Mouse (Mus musculus) cerebellum, adult 2 months (tissue): ENCODE data around the gene Klhl29. TPM values are rescaled to one million over a fixed set of nuclear protein-coding genes. Genes with fewer than 3 reads are reported as not detected.

Experiments
- DNase-seq, 2 experiments: peaks; one replicate each; pipeline ENCODE4 v3.0.0; 2021
- H3K27ac ChIP-seq: fragments of 200-500 bp; 2 replicates; pipeline ENCODE4 v1.5.1; 2012; ENCODE audit warnings: low read length, control low read depth, inconsistent platforms; ENCODE audit not compliant: insufficient read depth
- H3K27me3 ChIP-seq: fragments of 200-500 bp; 2 replicates; pipeline ENCODE4 v1.6.1; 2012; ENCODE audit warnings: inconsistent platforms, mild to moderate bottlenecking, low read length, moderate library complexity; ENCODE audit not compliant: control insufficient read depth, insufficient read depth
- H3K4me1 ChIP-seq: fragments of 200-500 bp; 2 replicates; pipeline ENCODE4 v1.6.1; 2011; ENCODE audit warnings: low read length; ENCODE audit not compliant: control insufficient read depth, insufficient read depth
- H3K4me3 ChIP-seq: fragments of 200-500 bp; replicated peaks from 2 replicates; pipeline ENCODE3; 2011; ENCODE audit warnings: mild to moderate bottlenecking, low read depth, low read length, control low read depth; ENCODE audit not compliant: insufficient read depth
- CTCF ChIP-seq: fragments of 200-500 bp; IDR thresholded peaks from 2 replicates; pipeline ENCODE4 v1.5.1; 2011; ENCODE audit warnings: low read depth, mild to moderate bottlenecking, control low read depth, low read length, moderate library complexity, borderline replicate concordance; ENCODE audit not compliant: insufficient read depth
- POLR2A ChIP-seq: fragments of 200-500 bp; IDR thresholded peaks from 2 replicates; pipeline ENCODE4 v1.6.1; 2011; ENCODE audit warnings: low read length, control low read depth, borderline replicate concordance; ENCODE audit not compliant: insufficient read depth
- WGBS: fragments of 180-500 bp; shearing (Covaris S2); methylation state at CpG from one replicate; pipeline ENCODE4 v1.1.7; 2018; 5-methylcytosine and 5-hydroxymethylcytosine counted together
- polyA plus RNA-seq: library from polyadenylated mRNA; depleted of rRNA; stranded (reverse); fragments of >200 nt; gene quantifications from 2 replicates; pipeline ENCODE4 v1.2.3, GENCODE M21; 2012

Klhl29 gene
- polyA plus RNA-seq, 1 experiment: 15.2 TPM

DNA sequence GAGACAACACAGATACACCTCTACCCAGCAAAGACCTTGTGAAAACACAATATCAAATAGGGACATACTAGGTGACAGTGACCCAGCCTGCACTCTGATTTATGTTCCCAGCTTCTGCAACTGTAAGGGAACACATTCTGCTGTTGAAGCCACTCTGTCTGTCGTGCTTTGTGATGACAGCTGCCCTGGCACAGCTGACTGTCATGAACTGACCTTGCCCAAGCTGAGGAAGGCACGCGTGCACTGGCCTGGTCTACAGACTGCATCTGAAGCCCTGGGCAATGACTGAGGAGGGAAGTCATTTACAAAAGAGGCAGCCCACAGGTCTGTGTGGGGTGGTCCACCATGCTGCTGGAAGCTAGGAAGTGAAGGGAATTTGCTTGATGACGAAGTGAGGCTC is 246.3 kb downstream of the Klhl29 start:
- 64% methylated on average over 4 of the region's 4 CpGs for WGBS
- no peak overlapping the region for H3K27ac ChIP-seq
- DNase-seq: no peak
- TF ChIP-seq POLR2A (no peak), CTCF (no peak)
- H3K27me3 ChIP-seq: no peaks in the 10 kb centered on the region
- no peak overlapping the region for H3K4me3 ChIP-seq
- H3K4me1 ChIP-seq: no peaks in the 10 kb centered on the region

DNA sequence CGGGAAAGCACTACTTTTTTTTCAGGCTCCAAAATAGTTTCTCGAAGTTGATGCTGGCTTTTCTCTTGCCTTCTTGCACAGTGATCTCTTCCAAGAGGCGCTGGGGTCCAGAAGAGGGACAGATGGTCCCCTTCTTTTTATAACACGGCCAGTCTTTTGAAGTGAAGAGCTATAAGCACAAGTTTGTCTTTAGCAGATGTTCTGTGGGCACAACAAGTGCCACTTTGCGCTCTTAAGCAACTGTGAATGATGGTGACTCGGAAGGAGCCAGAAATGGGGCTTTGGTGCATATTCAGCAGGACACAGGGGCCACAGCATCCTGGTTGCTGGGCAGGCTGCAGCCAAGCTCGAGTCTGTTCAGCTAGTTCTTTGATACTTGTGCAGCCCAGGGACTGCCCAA is 249.6 kb downstream of the Klhl29 start:
- Histone ChIP-seq H3K4me3 (no peak overlapping the region), H3K4me1 (no peaks in the 10 kb centered on the region), H3K27me3 (no peaks in the 10 kb centered on the region), H3K27ac (no peak overlapping the region)
- WGBS: 48% methylated on average over 7 of the region's 7 CpGs
- no peak for DNase-seq
- no peak for TF ChIP-seq POLR2A
- no peak for TF ChIP-seq CTCF

DNA sequence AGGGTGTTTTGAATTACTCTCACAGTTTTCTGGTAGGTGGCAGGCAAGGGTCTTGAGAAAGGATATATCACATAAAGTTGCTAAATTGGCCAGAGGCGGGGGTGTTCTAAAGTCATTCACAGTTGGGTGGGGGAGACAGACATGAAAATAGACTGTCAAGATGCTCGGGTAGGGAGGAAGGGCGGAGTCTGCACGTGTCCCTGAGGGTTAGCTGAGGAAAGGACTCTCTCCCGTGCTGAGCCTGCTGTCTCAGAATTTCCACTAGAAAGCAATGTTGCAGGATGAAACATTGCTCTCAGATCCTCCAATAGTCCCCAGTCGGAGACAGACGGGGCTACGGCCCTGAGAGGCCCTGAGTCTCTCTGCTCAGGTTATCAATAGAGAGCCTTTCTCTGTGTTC is 252.5 kb downstream of the Klhl29 start:
- 73% methylated on average over 8 of the region's 8 CpGs for WGBS
- TF ChIP-seq POLR2A: no peak
- TF ChIP-seq CTCF: no peak
- DNase-seq: no peak
- Histone ChIP-seq H3K27ac (no peak overlapping the region), H3K27me3 (no peaks in the 10 kb centered on the region), H3K4me1 (no peaks in the 10 kb centered on the region), H3K4me3 (no peak overlapping the region)

DNA sequence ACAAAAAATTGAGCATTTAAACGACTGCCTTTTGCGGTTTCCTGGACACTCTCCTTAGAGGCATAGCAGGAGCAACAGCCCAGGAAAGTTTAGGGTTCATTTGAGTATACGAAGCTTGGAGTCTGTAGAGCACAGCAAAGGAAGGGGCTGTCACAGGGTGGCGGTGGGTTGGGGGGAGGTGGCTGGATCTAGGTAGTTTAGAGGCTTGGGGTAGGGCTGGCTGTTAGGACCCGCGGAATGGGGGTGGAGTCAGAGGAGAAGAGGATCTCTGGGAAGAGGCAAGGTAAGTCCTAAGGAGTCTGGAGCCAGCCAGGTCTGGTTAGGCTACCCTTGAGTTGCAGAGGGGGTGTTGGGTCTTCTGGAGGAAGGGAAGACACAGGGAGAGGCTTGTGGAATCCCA is 255.2 kb downstream of the Klhl29 start:
- Histone ChIP-seq H3K27me3 (no peaks in the 10 kb centered on the region), H3K4me3 (peak overlapping the region; percentile 27), H3K27ac (no peak overlapping the region), H3K4me1 (no peaks in the 10 kb centered on the region)
- DNase-seq: no peak
- WGBS: 65% methylated on average over 6 of the region's 6 CpGs
- TF ChIP-seq POLR2A (no peak), CTCF (no peak)

DNA sequence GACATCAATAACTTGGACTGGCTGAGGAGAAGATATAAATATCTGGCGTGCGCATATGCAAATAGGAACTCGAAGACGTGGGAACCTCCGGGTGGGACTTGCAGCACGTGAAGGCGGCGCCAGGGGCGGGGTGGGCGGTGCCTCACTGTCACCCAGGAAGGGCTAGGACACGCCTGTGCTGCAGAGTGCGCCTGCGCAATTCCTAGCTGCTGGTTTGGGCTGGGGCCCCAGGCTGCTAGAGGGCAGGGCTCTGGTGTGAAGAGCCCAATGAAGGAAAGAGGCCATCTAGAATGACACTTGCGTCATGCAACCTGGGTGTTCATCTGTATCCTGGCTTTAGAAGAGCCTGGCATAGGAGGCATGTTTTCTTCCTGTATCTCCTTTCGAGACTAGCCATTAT is 255.8 kb downstream of the Klhl29 start:
- H3K27ac ChIP-seq: no peak overlapping the region
- H3K4me1 ChIP-seq: no peaks in the 10 kb centered on the region
- peak overlapping the region; percentile 49 for H3K4me3 ChIP-seq
- H3K27me3 ChIP-seq: no peaks in the 10 kb centered on the region
- DNase-seq: peak; percentile 96 to 98
- peak; percentile 41; the same call in 1 of the 2 replicates for TF ChIP-seq POLR2A
- TF ChIP-seq CTCF: no peak
- 13% methylated on average over 15 of the region's 15 CpGs for WGBS

DNA sequence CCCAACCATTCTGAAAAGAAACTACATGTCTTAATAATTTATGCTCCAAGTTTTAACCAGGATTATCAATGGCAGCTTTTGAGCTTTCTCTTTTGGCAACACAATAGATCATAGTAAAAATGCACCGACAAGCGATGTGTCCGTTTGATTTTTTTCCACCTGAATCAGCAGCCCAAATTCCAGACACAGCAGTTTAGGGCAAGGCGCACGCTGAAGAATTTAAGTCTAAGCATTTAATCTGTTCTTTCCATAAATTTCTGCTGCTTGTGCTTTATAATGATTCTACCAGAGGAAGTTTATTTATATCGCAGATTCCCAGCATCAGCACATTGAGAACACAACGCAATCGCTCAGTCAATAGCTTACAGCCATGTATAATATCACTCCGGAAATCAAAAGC is 256.2 kb downstream of the Klhl29 start:
- WGBS: 25% methylated on average over 9 of the region's 9 CpGs
- DNase-seq: no peak
- H3K4me1 ChIP-seq: no peaks in the 10 kb centered on the region
- no peak for TF ChIP-seq CTCF
- TF ChIP-seq POLR2A: no peak
- no peaks in the 10 kb centered on the region for H3K27me3 ChIP-seq
- H3K4me3 ChIP-seq: peak overlapping the region; percentile 49
- no peak overlapping the region for H3K27ac ChIP-seq

- H3K4me1 ChIP-seq: no peaks in the 10 kb centered on the region
- H3K27ac ChIP-seq: no peak overlapping the region
- no peak overlapping the region for H3K4me3 ChIP-seq
- no peak for DNase-seq
- TF ChIP-seq POLR2A (no peak), CTCF (no peak)
- WGBS: 47% methylated on average over 5 of the region's 5 CpGs
- H3K27me3 ChIP-seq: no peaks in the 10 kb centered on the region
Observed at GRCm38 (mm10) chr12:5116605-5117004, 258.9 kb downstream of the Klhl29 start.

GRCm38 (mm10) chr12:5114631-5115030 is 260.9 kb downstream of the Klhl29 start:
- DNase-seq: no peak
- TF ChIP-seq CTCF: no peak
- H3K4me3 ChIP-seq: no peak overlapping the region

More at GRCm38 (mm10) chr12:5114631-5115030, 260.9 kb downstream of the Klhl29 start:
- 84% methylated on average over 4 of the region's 4 CpGs for WGBS
- no peak overlapping the region for H3K27ac ChIP-seq
- no peaks in the 10 kb centered on the region for H3K4me1 ChIP-seq
- H3K27me3 ChIP-seq: no peaks in the 10 kb centered on the region
